Mouse (Mus musculus) gastrocnemius, adult 2 months (tissue): ENCODE results near the gene Tulp1. TPM values are rescaled to one million over a fixed set of nuclear protein-coding genes. Genes with fewer than 3 reads are reported as not detected.
"Not testable (repeated sequence)": the region's sequence is repeated elsewhere in the genome, so short reads cannot be mapped to it uniquely, and the experiment has no call there.

Source experiments
- DNase-seq: peaks from one replicate; pipeline ENCODE4 v3.0.0; 2022
- H3K27ac ChIP-seq: fragments of 200-600 bp; 2 replicates; pipeline ENCODE4 v1.8.1; 2022; ENCODE audit warnings: mild to moderate bottlenecking
- H3K4me3 ChIP-seq: fragments of 200-600 bp; 2 replicates; pipeline ENCODE4 v1.8.1; 2022; ENCODE audit warnings: mild to moderate bottlenecking, moderate library complexity
- CTCF ChIP-seq: fragments of 200-600 bp; IDR thresholded peaks from 2 replicates; pipeline ENCODE4 v1.8.1; 2022; ENCODE audit warnings: antibody characterized with exemption, mild to moderate bottlenecking, moderate library complexity
- intact Hi-C: fragments of 180-260 bp; cut with DNase I; formaldehyde crosslinking; loops from one replicate; pipeline ENCODE4 v1.15.1; 2025
- long read RNA-seq, 2 experiments: library from polyadenylated mRNA; stranded (forward); transcript quantifications; one replicate each; pipeline ENCODE4 v2.0.0; 2021
- total RNA-seq, 2 experiments: library from RNA; stranded (reverse); gene quantifications; 2 replicates each; pipeline ENCODE4 v1.2.3; 2021

Tulp1 gene
- total RNA-seq: not detected
- long read RNA-seq, experiment 1: 0 reads
- long read RNA-seq, experiment 2: 0 reads

DNA sequence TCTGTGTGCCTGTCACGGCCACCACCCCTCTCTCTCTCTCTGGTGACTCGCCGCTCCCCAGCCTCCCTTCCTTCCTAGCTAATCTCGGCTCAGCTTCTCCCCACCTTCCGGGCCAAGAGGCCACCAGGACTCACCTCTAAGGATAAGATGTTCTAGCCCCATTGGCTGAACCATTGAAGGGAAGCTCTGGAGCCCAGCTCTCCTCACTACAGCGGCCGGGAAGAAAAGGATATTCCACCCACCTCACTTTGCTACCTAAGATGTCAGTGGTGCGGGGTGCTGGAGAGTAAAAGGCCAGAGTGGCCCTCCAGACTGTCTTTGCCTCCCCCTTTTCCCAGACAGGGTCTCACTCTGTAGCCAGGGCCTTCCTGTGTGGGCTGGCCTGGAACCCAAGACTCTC lies at the start of gene Tulp1:
TSS of gene Tulp1 (minus strand) at position 101 of the 400 bp plus-strand sequence.
- TF ChIP-seq CTCF: no peak
- DNase-seq: no peak
- no peak within 1 kb of the TSS for H3K4me3 ChIP-seq
- H3K27ac ChIP-seq: no peak within 1 kb of the TSS
- intact Hi-C loops: no loop called here

DNA sequence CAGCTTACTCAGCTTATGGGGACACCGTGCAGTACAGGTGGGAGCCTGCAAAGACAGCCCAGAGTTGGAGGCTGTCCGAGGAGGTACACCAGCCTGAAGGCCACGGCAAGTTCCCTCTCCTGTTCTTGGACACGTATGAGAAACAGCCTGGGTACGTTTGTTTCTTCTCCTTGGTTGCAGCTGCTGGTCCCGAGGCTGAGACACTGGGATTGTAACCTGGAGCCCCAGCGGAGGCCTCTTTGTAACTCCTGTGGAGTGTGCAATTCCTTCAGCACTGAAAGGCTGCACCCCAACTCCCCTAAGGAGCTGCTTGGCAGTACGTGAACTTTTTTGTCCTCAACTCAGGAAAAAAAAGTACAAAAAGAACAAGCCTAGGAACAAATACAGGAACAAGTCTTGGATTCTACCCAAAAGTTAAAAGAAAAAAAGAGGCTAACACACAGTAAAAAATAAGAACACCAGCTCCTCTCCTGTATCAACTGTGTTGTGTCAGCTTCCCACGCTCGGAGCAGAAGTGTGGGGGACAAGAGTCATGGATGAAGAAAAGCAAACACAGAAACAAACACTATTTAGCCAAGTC lies 46.4 kb upstream of the Tulp1 start:
- DNase-seq: no peak
- no peak for TF ChIP-seq CTCF
- Histone ChIP-seq H3K4me3 (no peak overlapping the region), H3K27ac (peak overlapping the region; percentile 58)
- intact Hi-C loops: no loop called here

DNA sequence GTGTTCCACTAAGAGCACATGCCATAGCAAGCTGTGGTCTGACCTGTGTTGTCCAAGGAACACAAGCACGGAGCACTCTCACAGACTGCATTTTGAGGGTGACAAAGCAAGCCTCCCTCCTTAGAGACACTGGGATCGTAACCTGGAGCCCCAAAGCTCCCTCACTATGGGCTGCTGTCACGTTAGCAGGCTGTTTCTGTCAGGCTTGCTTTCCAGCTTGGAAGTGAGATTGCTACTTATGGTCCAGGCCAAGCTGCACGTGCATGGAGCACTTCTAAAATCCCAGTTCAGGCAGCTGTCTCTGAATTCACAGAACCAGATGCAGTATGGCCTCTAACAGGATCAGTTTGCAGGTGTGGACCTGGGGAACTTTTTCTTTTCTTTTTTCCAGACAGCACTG lies 45.7 kb upstream of the Tulp1 start:
- TF ChIP-seq CTCF: no peak
- Histone ChIP-seq H3K4me3 (no peak overlapping the region), H3K27ac (peak overlapping the region; percentile 58)
- DNase-seq: no peak
- intact Hi-C loops: no loop called here

DNA sequence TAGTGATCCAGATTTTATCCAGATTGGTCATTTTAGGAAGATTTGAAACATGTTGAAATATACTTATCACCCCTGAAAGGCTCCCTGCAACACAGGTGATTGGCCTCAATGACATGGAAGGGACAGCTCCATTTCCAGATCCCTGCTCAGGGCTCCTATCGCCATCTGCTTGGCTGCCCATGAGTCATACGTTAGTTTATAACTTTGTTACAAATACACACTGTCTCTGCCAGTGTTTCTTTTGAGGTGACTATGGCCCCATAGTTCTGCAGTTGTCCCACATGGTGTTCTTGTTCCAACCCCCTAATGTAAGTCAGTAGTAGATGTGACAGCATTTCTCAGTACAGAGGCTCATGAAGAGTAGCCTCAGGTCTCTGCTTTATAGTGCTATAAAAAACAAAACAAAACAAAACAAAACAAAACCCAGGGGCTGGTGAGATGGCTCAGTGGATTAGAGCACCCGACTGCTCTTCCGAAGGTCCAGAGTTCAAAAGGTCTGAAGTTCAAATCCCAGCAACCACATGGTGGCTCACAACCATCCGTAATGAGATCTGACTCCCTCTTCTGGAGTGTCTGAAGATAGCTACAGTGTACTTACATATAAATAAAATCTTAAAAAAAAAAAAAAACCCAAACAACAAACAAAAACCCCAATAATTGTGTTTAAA lies 43.4 kb upstream of the Tulp1 start:
- intact Hi-C loops: no loop called here
- H3K4me3 ChIP-seq: no peak overlapping the region
- no peak for DNase-seq
- H3K27ac ChIP-seq: no peak overlapping the region
- TF ChIP-seq CTCF: no peak

DNA sequence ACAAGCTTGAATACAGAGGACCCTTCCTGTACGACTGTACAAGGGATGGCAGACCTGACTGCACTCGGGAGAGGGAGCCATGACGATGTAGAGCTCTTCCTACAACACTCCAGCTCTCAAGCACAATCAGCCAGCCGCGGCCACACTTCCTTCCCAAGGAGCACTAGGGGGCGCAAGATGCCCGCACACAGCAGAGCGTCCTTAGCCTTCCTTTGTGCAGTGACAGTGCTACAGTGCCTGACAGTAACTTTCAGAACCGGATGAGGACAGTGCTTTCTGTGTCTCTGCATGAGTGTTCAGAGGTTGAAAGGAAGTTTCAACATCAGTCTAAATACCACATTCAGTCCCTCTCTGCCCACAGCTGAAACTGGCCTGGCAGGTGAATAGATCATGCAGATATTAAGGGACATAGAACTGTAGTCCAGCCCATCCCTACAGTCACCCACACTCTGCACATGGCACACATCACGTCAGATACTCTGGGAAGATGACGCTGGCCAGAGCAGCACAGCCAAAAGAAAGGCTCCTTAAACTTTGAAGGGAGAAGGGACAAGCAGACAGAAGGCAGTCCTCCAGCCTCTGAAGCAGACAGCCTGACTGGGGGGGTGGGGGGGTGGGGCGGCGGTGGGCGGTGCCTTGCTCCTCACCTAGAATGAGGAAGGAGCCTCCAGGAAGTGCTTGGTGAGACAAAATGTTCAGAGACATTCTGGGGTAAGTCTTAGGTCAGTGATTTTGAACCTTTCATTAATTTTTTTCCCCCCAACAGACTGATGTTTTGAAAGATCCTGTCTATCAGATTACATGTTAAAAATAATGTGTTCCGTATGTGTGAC lies 42.6 kb upstream of the Tulp1 start:
- peak overlapping the region; percentile 1; the same call in 1 of the 2 replicates for H3K27ac ChIP-seq
- peak; percentile 97 for TF ChIP-seq CTCF
- DNase-seq: peak; percentile 83
- intact Hi-C loops: loop anchor here (1.0 to 2.0 kb wide), 4 partner anchors 15 to 121 kb away; no protein-coding TSS in a partner anchor
- H3K4me3 ChIP-seq: no peak overlapping the region

DNA sequence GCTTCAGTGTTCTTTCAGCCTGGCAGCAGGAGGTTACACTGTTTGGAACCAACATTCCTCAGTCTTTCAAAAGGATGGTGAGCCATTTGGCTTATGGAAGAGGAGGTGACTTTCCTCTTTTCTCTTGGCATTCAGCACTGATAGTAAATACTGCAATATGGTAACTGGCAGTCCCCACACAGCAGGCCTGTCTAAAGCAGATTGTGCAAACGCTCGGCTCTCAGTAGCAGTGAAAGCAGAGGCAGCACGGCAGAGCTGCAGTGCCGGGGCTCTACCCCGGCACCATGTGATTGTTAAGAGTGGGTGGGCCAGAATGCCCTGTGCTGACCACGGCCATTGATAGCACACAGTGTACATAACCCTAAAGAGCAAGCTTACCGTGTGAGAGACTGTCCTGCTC lies 41.4 kb upstream of the Tulp1 start:
- intact Hi-C loops: loop anchor here (2.0 kb wide), 3 partner anchors 14 to 48 kb away; no protein-coding TSS in a partner anchor
- Histone ChIP-seq H3K4me3 (no peak overlapping the region), H3K27ac (no peak overlapping the region)
- no peak for TF ChIP-seq CTCF
- DNase-seq: no peak

DNA sequence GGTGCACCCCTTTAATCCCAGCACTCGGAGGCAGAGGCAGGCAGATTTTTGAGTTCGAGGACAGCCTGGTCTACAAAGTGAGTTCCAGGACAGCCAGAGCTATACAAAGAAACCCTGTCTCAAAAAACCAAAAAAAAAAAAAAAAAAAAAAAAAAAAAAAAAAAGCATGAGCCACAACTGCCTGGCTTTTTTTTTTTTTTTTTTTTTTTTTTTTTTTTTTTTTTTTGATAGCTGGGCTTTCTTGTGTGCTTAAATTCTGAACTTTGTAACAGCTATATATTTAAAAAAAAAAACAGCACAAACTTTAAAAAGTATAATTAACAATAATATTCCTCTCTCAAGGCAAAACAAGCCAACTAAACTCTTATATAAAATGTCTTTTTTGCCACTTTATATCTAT lies 39.7 kb upstream of the Tulp1 start:
- intact Hi-C loops, DNase-seq, H3K4me3 ChIP-seq, H3K27ac ChIP-seq: not testable (repeated sequence)

DNA sequence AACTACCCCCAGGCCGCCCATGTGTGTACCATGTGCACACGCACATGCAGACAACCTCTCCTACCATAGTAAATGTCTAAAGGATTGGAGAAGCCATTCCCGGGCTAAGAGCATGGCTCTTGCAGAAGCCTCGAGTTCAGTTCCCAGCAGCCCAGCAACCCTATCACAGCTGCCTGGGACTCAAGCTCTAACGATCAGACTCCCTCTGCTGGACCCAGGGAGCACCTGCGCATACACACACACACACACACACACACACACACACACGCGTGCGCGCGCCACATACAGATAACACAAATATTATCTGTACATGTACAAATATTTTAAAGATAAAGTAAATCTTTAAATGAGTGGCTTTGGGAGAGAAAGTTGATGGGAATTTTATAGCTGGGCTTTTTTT lies 39.3 kb upstream of the Tulp1 start:
- intact Hi-C loops: no loop called here
- no peak for DNase-seq
- Histone ChIP-seq H3K27ac (no peak overlapping the region), H3K4me3 (no peak overlapping the region)
- no peak for TF ChIP-seq CTCF

DNA sequence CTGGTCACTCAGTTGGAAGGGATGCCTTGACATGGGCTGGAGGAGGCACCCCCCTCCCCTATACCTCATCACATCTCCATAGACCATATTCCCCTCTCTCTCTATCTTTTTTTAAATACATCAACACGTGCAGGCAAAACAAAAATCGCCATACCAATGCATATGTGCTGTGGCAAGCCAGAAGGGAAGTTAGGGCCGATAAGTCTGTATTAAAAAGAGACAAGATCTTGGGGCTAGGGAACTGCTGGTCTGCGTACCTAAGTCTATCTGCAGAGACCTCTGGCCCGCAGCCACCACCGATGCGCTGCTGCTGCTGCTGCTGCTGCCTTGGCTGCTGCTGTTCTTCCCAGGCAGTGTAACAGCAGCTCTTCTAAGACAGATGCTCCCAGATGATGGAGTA lies 30.0 kb upstream of the Tulp1 start:
- intact Hi-C loops: no loop called here

DNA sequence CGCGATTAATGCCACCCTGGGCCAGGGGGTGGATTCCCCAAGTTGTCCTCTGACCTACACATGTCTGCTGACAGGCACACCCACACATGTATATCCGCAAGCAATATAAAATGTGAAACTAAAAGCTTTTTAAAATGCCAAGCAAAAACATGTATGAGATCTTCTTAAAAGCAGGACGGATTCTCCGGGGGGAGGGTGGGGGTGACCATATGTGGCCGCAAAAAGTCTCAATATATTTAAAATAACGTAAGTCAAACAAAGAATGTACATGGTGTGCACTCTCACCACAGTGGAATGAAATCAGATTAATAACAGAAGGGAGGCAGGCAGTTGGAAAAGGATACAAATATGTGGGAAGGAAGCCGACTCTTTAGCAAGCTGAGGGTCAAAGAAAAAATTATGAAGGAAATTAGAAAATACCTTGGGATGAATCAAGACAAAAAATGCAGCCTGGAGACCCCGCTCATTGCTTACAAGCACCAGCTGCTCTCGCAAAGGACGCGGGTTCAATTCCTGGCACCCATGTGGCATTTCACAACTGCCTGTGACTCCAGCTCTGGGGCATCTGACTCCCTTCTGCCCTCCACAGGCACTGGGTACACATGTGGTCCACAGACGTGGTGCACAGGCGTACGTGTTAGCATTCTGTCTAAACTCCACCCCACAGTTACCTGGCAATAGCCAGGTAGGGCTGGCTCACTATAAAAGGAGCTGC lies 29.2 kb upstream of the Tulp1 start:
- intact Hi-C loops: no loop called here
- Histone ChIP-seq H3K27ac (no peak overlapping the region), H3K4me3 (no peak overlapping the region)
- DNase-seq: no peak
- TF ChIP-seq CTCF: no peak

More for the DNA sequence above, 30.0 kb upstream of the Tulp1 start:
- H3K27ac ChIP-seq: no peak overlapping the region
- no peak for TF ChIP-seq CTCF
- DNase-seq: no peak
- H3K4me3 ChIP-seq: no peak overlapping the region

DNA sequence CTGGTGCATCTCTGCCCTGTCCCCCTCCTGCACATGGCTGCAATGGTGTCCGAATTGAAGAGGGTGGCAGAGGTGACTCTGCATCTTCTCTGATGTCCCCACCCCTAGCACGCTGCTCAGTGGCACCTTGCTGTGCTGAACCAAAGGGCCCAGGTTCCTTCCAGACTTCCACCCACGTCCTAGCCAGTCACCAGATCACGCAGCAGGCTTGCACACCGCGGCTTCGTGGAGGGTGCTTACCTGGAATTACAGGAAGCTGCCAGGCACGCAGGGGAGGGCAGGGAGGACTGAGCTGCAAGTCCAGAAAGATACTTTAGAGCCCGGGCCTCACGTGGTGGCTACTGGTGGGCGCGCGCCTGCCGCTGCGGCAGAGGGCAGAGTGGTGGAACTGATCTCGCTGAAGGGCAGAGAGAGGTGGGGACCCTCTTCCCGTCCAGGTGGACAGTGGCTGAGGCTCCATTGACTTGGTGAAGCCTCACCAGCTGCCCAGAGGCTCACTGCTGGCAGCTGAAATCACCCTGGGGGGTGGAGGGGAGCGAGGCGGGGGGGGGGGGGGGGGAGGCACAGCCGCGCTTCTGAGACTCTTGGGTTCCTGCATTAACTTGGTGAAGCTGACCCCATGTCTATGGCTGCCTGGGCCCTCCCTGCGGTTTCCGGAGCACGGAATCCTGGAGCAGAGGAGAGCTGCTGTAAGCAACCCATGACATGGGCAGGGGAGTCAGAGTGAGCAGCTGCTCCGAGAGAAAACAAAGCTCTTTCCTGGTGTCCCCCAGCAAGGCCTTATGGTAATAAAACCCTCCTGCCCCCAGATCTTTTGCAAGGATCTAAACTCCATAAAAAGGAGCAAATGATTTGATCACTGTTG lies 26.8 kb upstream of the Tulp1 start:
- H3K27ac ChIP-seq: no peak overlapping the region
- intact Hi-C loops: loop anchor here (2.0 kb wide), 1 partner anchor 15 kb away; no protein-coding TSS in a partner anchor
- TF ChIP-seq CTCF: no peak
- DNase-seq: no peak
- no peak overlapping the region for H3K4me3 ChIP-seq

DNA sequence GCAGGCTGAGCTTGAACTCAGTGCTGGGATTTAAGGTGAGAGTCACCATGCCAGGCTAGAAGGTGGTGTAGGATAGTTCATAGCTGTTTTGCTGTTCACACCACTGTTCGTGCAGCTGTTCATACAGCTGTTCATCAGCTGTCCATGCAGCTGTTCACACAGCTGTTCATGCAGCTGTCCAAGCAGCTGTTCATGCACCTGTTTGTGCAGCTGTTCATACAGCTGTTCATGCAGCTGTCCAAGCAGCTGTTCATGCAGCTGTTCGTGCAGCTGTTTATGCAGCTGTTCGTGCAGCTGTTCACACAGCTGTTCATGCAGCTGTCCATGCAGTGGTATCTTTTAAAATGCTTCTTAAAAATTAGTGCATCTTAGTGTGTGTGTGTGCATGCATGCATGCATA lies 23.5 kb upstream of the Tulp1 start:
- no peak overlapping the region for H3K4me3 ChIP-seq
- no peak overlapping the region for H3K27ac ChIP-seq
- no peak for TF ChIP-seq CTCF
- intact Hi-C loops: no loop called here
- DNase-seq: no peak
